Mouse (Mus musculus) small intestine, adult 2 months (tissue): ENCODE results near the gene Kremen2.

Experiments
- CTCF ChIP-seq: fragments of 200-500 bp; IDR thresholded peaks from 2 replicates; pipeline ENCODE4 v1.5.1; 2012; ENCODE audit warnings: low read depth, mild to moderate bottlenecking, control low read depth, inconsistent platforms, low read length, moderate library complexity, mixed read lengths; ENCODE audit not compliant: insufficient replicate concordance, insufficient read length; ENCODE audit errors: extremely low read depth
- POLR2A ChIP-seq: fragments of 200-500 bp; IDR thresholded peaks from 2 replicates; pipeline ENCODE4 v1.6.1; 2012; ENCODE audit warnings: low read depth, mild to moderate bottlenecking, control low read depth, inconsistent platforms, low read length, moderate library complexity

DNA sequence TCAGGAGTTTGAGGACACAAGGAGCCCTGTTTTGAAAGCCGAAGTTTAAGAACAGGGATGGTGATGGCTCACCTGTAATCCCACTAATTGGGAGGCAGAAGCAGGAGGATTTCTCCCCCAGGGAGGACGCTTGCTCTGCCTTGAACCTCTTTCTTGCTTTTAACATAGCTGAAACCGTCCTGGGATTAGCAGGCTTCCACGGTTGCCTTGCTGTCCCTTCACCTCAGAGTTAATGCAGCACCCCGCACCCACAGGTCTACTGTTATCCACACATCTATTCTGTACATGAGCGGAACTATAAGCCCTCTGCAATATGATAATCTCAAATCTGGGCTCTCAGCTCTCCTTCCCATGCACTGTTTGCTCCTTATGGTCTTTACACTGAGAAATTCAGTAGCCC is 28.0 kb upstream of the Kremen2 start:
- TF ChIP-seq CTCF = no peak
- TF ChIP-seq POLR2A = no peak
